Mouse (Mus musculus) right cerebral cortex, postnatal 10 days (tissue): ENCODE measurements around the gene Zfp689.
"Not testable (repeated sequence)": the region's sequence is repeated elsewhere in the genome, so short reads cannot be mapped to it uniquely, and the experiment has no call there.

Source experiments
- DNase-seq, 2 experiments: peaks; one replicate each; pipeline ENCODE4 v3.0.0; 2021; ENCODE audit warnings: low spot score in 2 of 2

Zfp689 gene

GRCm38 (mm10) chr7:127470743-127471645 lies 22.0 kb upstream of the Zfp689 start:
- DNase-seq = peak; percentile 97 to 98

- DNase-seq = no peak
These were observed 21.2 kb upstream of the Zfp689 start for GRCm38 (mm10) chr7:127470011-127470715.

GRCm38 (mm10) chr7:127466606-127467005 lies 17.6 kb upstream of the Zfp689 start:
- no peak for DNase-seq

GRCm38 (mm10) chr7:127465670-127466069 lies 16.7 kb upstream of the Zfp689 start:
- not testable (repeated sequence) for DNase-seq

GRCm38 (mm10) chr7:127465191-127465590 lies 16.2 kb upstream of the Zfp689 start:
- no peak for DNase-seq

GRCm38 (mm10) chr7:127459311-127459710 lies 10.4 kb upstream of the Zfp689 start, which contains the start of gene Prr14:
TSS of gene Prr14 (plus strand) at chr7:127459611.
- DNase-seq = not testable (repeated sequence)

- DNase-seq = not testable (repeated sequence)
These were observed 9.6 kb upstream of the Zfp689 start for GRCm38 (mm10) chr7:127458371-127459122.

- DNase-seq = no peak
These were observed 5.9 kb upstream of the Zfp689 start for GRCm38 (mm10) chr7:127454905-127455304.

- no peak for DNase-seq
These were observed 4.1 kb upstream of the Zfp689 start for GRCm38 (mm10) chr7:127453056-127453455.

- DNase-seq = no peak
These were observed 1.0 kb upstream of the Zfp689 start for GRCm38 (mm10) chr7:127449966-127450365.

GRCm38 (mm10) chr7:127443976-127444375 lies 5.0 kb downstream of the Zfp689 start:
- DNase-seq = no peak

GRCm38 (mm10) chr7:127437724-127438123 lies 11.2 kb downstream of the Zfp689 start:
- DNase-seq = no peak

- no peak for DNase-seq
These were observed 13.8 kb downstream of the Zfp689 start for GRCm38 (mm10) chr7:127435206-127435605.

GRCm38 (mm10) chr7:127426354-127426753 lies 22.6 kb downstream of the Zfp689 start:
- DNase-seq = no peak

- DNase-seq = no peak
These were observed 23.0 kb downstream of the Zfp689 start for GRCm38 (mm10) chr7:127425911-127426310.

GRCm38 (mm10) chr7:127425291-127425690 lies 23.7 kb downstream of the Zfp689 start:
- no peak for DNase-seq

- DNase-seq = peak; percentile 67 to 81
These were observed 26.7 kb downstream of the Zfp689 start for GRCm38 (mm10) chr7:127422247-127422646.

GRCm38 (mm10) chr7:127421388-127422191 lies 27.4 kb downstream of the Zfp689 start, which contains the start of gene Zfp688:
TSS of gene Zfp688 (minus strand) at chr7:127422068.
- peak; percentile 94 to 95 for DNase-seq

- DNase-seq = no peak
These were observed 37.5 kb downstream of the Zfp689 start for GRCm38 (mm10) chr7:127411418-127411817.

- peak; percentile 88 for DNase-seq
These were observed 42.7 kb downstream of the Zfp689 start, which contains the start of gene Zfp764 for GRCm38 (mm10) chr7:127406002-127406987. TSS of gene Zfp764 (minus strand) at chr7:127406822.
